Comparison of ENCODE assay signal across 1 mouse cellular context in genomic region chr11:53475620-53476019, GRCm38 (mm10).
TF ChIP-seq lines count a peak whose summit lies in the region.

No protein-coding gene starts in this region.

TF ChIP-seq in CH12.LX, 34 proteins besides CTCF, POLR2A, EP300 and RAD21 (continued from another document):
- no peak for TF ChIP-seq MEF2A (IDR thresholded peaks at IDR 0.05; ENCODE audit: borderline replicate concordance, low read depth, low read length)
